Mouse (Mus musculus) liver, embryonic 11.5 days (tissue): ENCODE measurements at regions not wholly inside any gene's neighbourhood (a gene's known extent, or its start where the extent isn't known, plus 50 kb on each side); places are given as distances from the start of the nearest gene placed in this dataset.

Experiments
- ATAC-seq: fragments of 200-750 bp; cut with Nextera tagmentation; replicated peaks from 2 replicates; pipeline ENCODE4 v1.8.0; 2017; ENCODE audit warnings: moderate number of reproducible peaks, mild to moderate bottlenecking, moderate TSS enrichment, moderate library complexity; ENCODE audit not compliant: low FRiP score
- DNase-seq: peaks from one replicate; pipeline ENCODE4 v3.0.0-alpha.2; 2017; ENCODE audit warnings: low spot score
- H3K27ac ChIP-seq: fragments of 300-500 bp; sonication (generic); 2 replicates; pipeline ENCODE4 v1.5.1; 2014; ENCODE audit warnings: mild to moderate bottlenecking, low read depth, low read length, control low read depth
- H3K27me3 ChIP-seq: fragments of 300-500 bp; sonication (generic); replicated peaks from 2 replicates; pipeline ENCODE4 v1.6.1; 2014; ENCODE audit warnings: low read length, mixed read lengths; ENCODE audit not compliant: control insufficient read depth, insufficient read depth
- H3K36me3 ChIP-seq: fragments of 300-500 bp; sonication (generic); 2 replicates; pipeline ENCODE4 v1.6.1; 2014; ENCODE audit warnings: mild to moderate bottlenecking, low read length, moderate library complexity, mixed read lengths; ENCODE audit not compliant: control insufficient read depth, insufficient read depth
- H3K4me1 ChIP-seq: fragments of 300-500 bp; sonication (generic); replicated peaks from 2 replicates; pipeline ENCODE4 v1.6.1; 2014; ENCODE audit warnings: low read length, mixed read lengths; ENCODE audit not compliant: control insufficient read depth, insufficient read depth
- H3K4me2 ChIP-seq: fragments of 300-500 bp; sonication (generic); 2 replicates; pipeline ENCODE4 v1.6.1; 2014; ENCODE audit warnings: mild to moderate bottlenecking, control low read depth, moderate library complexity
- H3K4me3 ChIP-seq: fragments of 300-500 bp; sonication (generic); 2 replicates; pipeline ENCODE4 v1.5.1; 2014; ENCODE audit warnings: low read depth, low read length, control low read depth
- H3K9ac ChIP-seq: fragments of 300-500 bp; sonication (generic); 2 replicates; pipeline ENCODE4 v1.6.1; 2014; ENCODE audit warnings: low read depth, low read length, control low read depth
- H3K9me3 ChIP-seq: fragments of 300-500 bp; sonication (generic); 2 replicates; pipeline ENCODE4 v1.6.1; 2016; ENCODE audit warnings: low read length, inconsistent platforms, mixed read lengths; ENCODE audit not compliant: control insufficient read depth
- WGBS: fragments of 180-500 bp; shearing (Covaris S2); extraction: QIAGEN DNeasy Blood & Tissue Kit; methylation state at CpG from one replicate; pipeline ENCODE4 v1.1.7; 2014; 5-methylcytosine and 5-hydroxymethylcytosine counted together

DNA sequence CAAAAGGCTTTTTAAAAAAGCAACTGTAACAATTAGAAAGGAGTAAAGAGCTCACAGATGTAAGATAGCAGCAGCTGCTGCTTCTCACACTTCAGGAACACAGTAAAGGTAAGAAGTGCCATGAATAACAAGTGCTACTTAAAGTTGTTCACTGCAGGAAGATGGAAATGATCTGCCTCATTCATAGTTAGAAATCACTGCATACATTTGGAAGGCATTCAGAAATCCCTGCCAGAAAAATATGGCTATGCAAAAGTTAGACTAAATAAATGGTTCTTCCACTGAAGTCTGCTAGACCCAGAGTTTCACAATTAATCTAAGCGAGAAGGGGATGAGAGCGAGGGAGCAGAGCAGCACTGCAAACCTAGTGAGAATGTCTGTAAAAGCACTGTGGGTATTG, 102.5 kb upstream of the Htr2a start:
- no peaks in the 10 kb centered on the region for H3K36me3 ChIP-seq
- no peaks in the 10 kb centered on the region for H3K27me3 ChIP-seq
- ATAC-seq = no peak
- H3K4me2 ChIP-seq = no peak overlapping the region
- no peak for DNase-seq
- H3K9me3 ChIP-seq = no peaks in the 10 kb centered on the region
- H3K27ac ChIP-seq = no peak overlapping the region
- no peaks in the 10 kb centered on the region for H3K4me1 ChIP-seq
- whole genome bisulfite sequencing = 88% methylated on average over 2 of the region's 2 CpGs
- H3K4me3 ChIP-seq = no peak overlapping the region
- no peak overlapping the region for H3K9ac ChIP-seq

DNA sequence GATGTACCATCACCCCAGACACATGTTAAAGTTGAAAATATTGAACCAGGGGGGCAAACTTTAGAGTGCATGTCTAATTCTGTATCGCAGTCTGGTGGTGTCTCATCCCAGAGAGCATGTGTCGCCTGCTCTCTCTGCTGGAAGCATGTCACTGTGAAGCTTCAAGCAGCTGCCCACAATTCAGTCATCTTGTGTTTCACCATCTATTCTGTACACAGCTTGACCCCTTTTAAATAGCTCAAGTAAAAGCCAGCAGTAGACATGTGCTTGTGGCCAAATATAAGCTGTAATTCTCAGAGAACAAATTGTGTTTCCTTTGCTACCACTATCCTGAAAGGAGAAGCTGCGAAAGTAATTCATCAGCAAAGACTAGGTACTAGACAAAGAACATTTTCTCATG, 96.6 kb upstream of the Htr2a start:
- no peaks in the 10 kb centered on the region for H3K9me3 ChIP-seq

DNA sequence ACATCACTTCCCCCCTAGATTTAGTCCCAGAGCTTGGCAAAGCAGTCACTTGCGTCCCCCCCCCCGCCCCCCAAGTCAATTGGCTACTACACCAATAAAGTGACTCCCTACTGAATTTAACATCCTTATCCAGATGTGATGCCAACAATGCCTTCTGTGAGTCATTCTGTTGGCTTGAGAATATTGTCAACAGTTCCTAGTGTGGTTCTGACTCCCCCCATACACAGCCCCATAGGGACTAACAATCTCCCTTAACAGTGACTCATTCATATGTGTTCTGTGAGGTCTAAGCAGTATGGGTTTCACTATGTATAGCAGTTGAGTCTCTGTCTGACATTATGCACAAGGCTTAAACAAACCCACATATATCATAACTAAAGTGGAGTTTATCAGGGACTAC, 89.5 kb upstream of the Htr2a start:
- ATAC-seq (no peak), DNase-seq (no peak)
- Histone ChIP-seq H3K4me1 (no peaks in the 10 kb centered on the region), H3K4me3 (no peak overlapping the region), H3K9ac (no peak overlapping the region), H3K36me3 (no peaks in the 10 kb centered on the region), H3K27ac (no peak overlapping the region), H3K27me3 (no peaks in the 10 kb centered on the region), H3K4me2 (no peak overlapping the region), H3K9me3 (no peaks in the 10 kb centered on the region)
- WGBS = 88% methylated on average over 2 of the region's 2 CpGs

More for the DNA sequence above, 96.6 kb upstream of the Htr2a start:
- Histone ChIP-seq H3K4me1 (no peaks in the 10 kb centered on the region), H3K27ac (no peak overlapping the region), H3K4me2 (no peak overlapping the region), H3K4me3 (no peak overlapping the region), H3K36me3 (no peaks in the 10 kb centered on the region), H3K27me3 (no peaks in the 10 kb centered on the region), H3K9ac (no peak overlapping the region)
- ATAC-seq = no peak
- WGBS = 79% methylated on average over 3 of the region's 3 CpGs
- no peak for DNase-seq

DNA sequence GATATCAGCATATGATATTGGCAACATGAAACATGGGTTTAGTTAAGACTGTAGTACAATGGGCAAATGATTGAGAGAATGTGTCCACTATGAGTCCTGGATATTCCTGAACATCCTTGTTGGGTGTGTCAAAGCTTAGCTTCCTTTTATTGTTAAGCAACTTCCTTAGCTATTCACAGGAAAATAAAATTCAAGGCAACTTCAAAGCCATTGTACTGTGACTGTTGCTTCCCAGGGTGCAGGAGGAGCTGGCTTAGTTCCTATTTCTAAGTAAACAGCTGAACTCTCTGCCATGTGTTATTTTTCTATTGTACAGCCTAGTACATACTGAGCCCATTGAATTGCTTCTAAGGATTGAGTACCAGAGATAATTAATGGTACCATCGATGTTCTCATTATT, 87.0 kb upstream of the Htr2a start:
- Histone ChIP-seq H3K4me2 (no peak overlapping the region), H3K27ac (no peak overlapping the region), H3K4me1 (no peaks in the 10 kb centered on the region), H3K36me3 (no peaks in the 10 kb centered on the region), H3K9ac (no peak overlapping the region), H3K9me3 (no peaks in the 10 kb centered on the region), H3K4me3 (no peak overlapping the region), H3K27me3 (no peaks in the 10 kb centered on the region)
- ATAC-seq (no peak), DNase-seq (no peak)
- WGBS = 81% methylated on average over 1 of the region's 1 CpGs

DNA sequence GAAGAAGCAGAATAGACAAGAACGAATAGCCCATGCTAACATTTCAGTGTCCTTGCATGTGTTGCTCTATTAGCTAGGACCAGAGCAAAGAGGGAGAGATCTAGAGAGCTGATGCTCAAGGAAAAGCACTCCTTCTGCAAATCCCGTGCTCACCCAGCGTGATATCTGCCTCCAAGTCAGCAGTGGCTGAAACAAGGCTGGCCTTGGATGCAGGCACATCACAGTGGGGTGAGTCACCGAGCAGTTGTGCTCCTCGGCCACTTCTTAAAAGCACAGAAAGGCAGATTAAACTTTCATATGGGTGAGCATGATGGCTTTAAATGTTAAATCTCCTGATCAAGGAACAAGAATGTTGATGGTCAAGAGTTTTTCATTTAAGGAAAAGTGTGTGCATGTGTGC, 82.3 kb upstream of the Htr2a start:
- no peak overlapping the region for H3K4me2 ChIP-seq
- H3K4me3 ChIP-seq = no peak overlapping the region
- DNase-seq (no peak), ATAC-seq (no peak)
- H3K9ac ChIP-seq = no peak overlapping the region
- H3K4me1 ChIP-seq = no peaks in the 10 kb centered on the region
- no peaks in the 10 kb centered on the region for H3K27me3 ChIP-seq
- H3K9me3 ChIP-seq = no peaks in the 10 kb centered on the region
- WGBS = 67% methylated on average over 5 of the region's 5 CpGs
- no peaks in the 10 kb centered on the region for H3K36me3 ChIP-seq
- H3K27ac ChIP-seq = no peak overlapping the region
